Mouse (Mus musculus): ENCODE measurements around the gene Trpv2. TPM values are rescaled to one million over a fixed set of nuclear protein-coding genes. Genes with fewer than 3 reads are reported as not detected.

Trpv2 gene
- total RNA-seq (2012; rRNA removed) (58.7 and 59.3 TPM in 2 replicates), total RNA-seq (2014; rRNA removed) (36.0 and 39.2 TPM in 2 replicates), polyA plus RNA-seq (2012; ENCODE audit: insufficient read length, low read depth) (42.3 and 46.2 TPM in 2 replicates)

DNA sequence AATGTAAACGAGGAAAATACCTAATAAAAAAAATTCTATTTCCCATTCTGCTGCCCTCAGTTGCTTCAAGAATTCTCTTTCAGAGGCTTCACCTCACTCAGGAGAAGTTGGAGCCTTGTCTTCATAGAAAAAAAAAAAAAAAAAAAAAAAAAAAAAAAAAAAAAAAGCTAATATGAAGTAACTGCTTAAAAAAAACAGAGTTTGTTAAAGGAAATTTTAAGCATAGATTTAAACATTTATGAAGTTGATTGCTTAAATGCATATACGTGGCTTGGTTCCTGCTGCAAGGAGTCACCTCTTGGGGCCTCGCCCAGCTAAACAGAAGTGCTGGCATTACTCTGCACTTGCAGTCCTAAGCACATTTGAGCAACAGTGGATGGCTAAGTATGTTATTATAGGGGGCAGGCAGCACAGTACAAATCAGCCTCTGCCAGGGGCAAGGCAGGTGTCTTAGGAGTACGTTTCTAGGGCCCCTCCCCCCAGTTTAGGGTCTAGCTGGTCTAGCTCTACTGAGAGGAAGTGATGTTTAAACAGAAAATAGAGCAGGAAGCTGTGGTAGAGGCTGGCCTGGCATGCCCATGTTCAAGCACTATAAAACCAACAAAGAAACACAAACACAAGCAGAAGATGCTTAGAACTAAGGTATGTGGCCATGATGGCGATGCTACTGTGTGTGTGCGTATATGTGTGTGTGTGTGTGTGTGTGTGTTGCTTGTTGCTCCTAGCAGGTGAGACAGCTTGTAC, at the start of gene Trpv2:
Gene Trpv2, plus strand, starts transcription at position 528 of the 744 bp plus-strand sequence.
- peak within 1 kb of the TSS; percentile 67 for H3K9ac ChIP-seq (ENCODE audit: insufficient read depth, low read depth)
- dilution Hi-C loops (cut with MboI; ENCODE audit: extremely low pct_ligation_motif_present, extremely low pct_unique_long_range_greater_than_20kb, low sequenced_read_pairs), result no loop called here
- peak within 1 kb of the TSS; percentile 69 for H3K27ac ChIP-seq (ENCODE audit: insufficient read depth, low read depth)

DNA sequence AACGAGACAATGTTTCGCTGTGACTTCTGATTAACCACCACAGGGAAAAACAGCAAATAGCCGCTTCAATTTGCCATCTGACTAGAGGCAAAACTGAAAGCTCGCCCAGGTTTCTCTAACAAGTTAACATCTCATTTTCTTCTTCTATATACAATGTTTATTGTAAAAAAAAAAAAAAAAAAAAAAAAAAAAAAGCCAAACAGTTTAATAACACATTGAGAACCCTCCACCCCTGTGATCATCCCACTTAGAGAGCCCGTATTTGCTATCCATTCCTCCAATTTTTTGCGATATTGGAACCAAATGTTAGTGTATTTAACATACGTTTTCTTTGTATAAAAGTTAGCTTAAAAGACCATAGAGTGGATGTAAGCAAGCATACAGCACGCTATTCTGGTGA, 37.2 kb upstream of the Trpv2 start:
- DNase-seq (ENCODE audit: extremely low read depth), result no peak
- in situ Hi-C loops (cut with MboI; ENCODE audit: low pct_ligation_motif_present, low pct_unique_long_range_greater_than_20kb, low sequenced_read_pairs) (no loop called here), dilution Hi-C loops (cut with MboI; ENCODE audit: extremely low pct_ligation_motif_present, extremely low pct_unique_long_range_greater_than_20kb, low sequenced_read_pairs) (no loop called here)
- TF ChIP-seq BHLHE40 (IDR thresholded peaks at IDR 0.05; ENCODE audit: low read depth, low read length) (no peak), ZNF384 (IDR thresholded peaks at IDR 0.05; ENCODE audit: low read depth, low read length) (peak; percentile 58), HCFC1 (IDR thresholded peaks at IDR 0.05; ENCODE audit: low read depth, low read length) (no peak), CHD1 (IDR thresholded peaks at IDR 0.05; ENCODE audit: low read depth, low read length) (peak; percentile 85)
- no peak overlapping the region for H3K27ac ChIP-seq (ENCODE audit: insufficient read depth, low read depth)
- H3K4me1 ChIP-seq (ENCODE audit: control insufficient read depth in 1 of 2, insufficient read depth in 2 of 2), result peaks cover 10 to 28% of the 10 kb centered on the region in 2 experiments
- H3K36me3 ChIP-seq (replicated peaks in 1 of 2; ENCODE audit: control insufficient read depth in 1 of 2, insufficient read depth in 1 of 2, low read length in 1 of 2), result peaks cover 11 to 12% of the 10 kb centered on the region in 2 experiments
- H3K27me3 ChIP-seq (replicated peaks), result peaks cover 29% of the 10 kb centered on the region
- peak overlapping the region; percentile 80 for H3K9ac ChIP-seq (ENCODE audit: insufficient read depth, low read depth)
- H3K4me3 ChIP-seq (replicated peaks in 1 of 3; ENCODE audit: low read depth in 2 of 3, low read length in 2 of 3, poor library complexity in 1 of 3), result peak overlapping the region in 1 of 3 experiments; percentile 54
- H3K9me3 ChIP-seq (replicated peaks; ENCODE audit: low read length), result no peaks in the 10 kb centered on the region
- H3K79me2 ChIP-seq (replicated peaks; ENCODE audit: control insufficient read depth, extremely low read depth, insufficient read depth, poor library complexity, severe bottlenecking), result peaks cover 19% of the 10 kb centered on the region
- H3K4me2 ChIP-seq (ENCODE audit: insufficient read depth, low read depth, poor library complexity, severe bottlenecking), result peak overlapping the region; percentile 98

More for the DNA sequence above, at the start of gene Trpv2:
- H3K4me1 ChIP-seq (ENCODE audit: control insufficient read depth in 1 of 2, insufficient read depth in 2 of 2), result peaks cover 4 to 15% of the 10 kb centered on the region in 2 experiments; a peak in 3 of 4 replicates
- no peaks in the 10 kb centered on the region for H3K27me3 ChIP-seq (replicated peaks)
- in situ Hi-C loops (cut with MboI; ENCODE audit: low pct_ligation_motif_present, low pct_unique_long_range_greater_than_20kb, low sequenced_read_pairs), result no loop called here
- H3K36me3 ChIP-seq (replicated peaks in 1 of 2; ENCODE audit: control insufficient read depth in 1 of 2, insufficient read depth in 1 of 2, low read length in 1 of 2), result peaks cover 13 to 17% of the 10 kb centered on the region in 2 experiments
- TF ChIP-seq RAD21 (IDR thresholded peaks at IDR 0.05; ENCODE audit: low read depth, low read length) (no peak; the same call in 1 of the 2 replicates), MAFK (IDR thresholded peaks at IDR 0.05; ENCODE audit: insufficient replicate concordance, low read length) (no peak), MAX (IDR thresholded peaks at IDR 0.05; ENCODE audit: low read length) (no peak), JUND (conservative IDR thresholded peaks at IDR 0.05; ENCODE audit: low read depth, low read length) (no peak), CHD1 (IDR thresholded peaks at IDR 0.05; ENCODE audit: low read depth, low read length) (no peak), CHD2 (IDR thresholded peaks at IDR 0.05; ENCODE audit: low read length) (peak; percentile 46; the same call in 1 of the 2 replicates), ELF1 (IDR thresholded peaks at IDR 0.05; ENCODE audit: low read depth, low read length) (peak; percentile 70), ZKSCAN1 (IDR thresholded peaks at IDR 0.05; ENCODE audit: borderline replicate concordance, low read depth, low read length) (no peak), USF1 (IDR thresholded peaks at IDR 0.05; ENCODE audit: low read depth, low read length) (no peak), POLR2A (IDR thresholded peaks at IDR 0.05; ENCODE audit: low read depth, low read length) (peak; percentile 59), NRF1 (IDR thresholded peaks at IDR 0.05; ENCODE audit: low read depth, low read length) (no peak), MAZ (IDR thresholded peaks at IDR 0.05; ENCODE audit: low read depth, low read length) (no peak), TCF12 (IDR thresholded peaks at IDR 0.05; ENCODE audit: low read depth, low read length) (peak; percentile 59), POLR2AphosphoS2 (IDR thresholded peaks at IDR 0.05; ENCODE audit: low read depth, low read length) (no peak), MYC (IDR thresholded peaks at IDR 0.05; ENCODE audit: low read depth, low read length) (no peak), TBP (conservative IDR thresholded peaks at IDR 0.05; ENCODE audit: low read depth, low read length) (no peak), CTCF (conservative IDR thresholded peaks at IDR 0.05 in 1 of 2, IDR thresholded peaks at IDR 0.05 in 1 of 2; ENCODE audit: low read depth in 2 of 2, low read length in 2 of 2) (no peak), USF2 (conservative IDR thresholded peaks at IDR 0.05; ENCODE audit: low read depth, low read length) (no peak), PAX5 (IDR thresholded peaks at IDR 0.05; ENCODE audit: low read length) (no peak), UBTF (IDR thresholded peaks at IDR 0.05; ENCODE audit: low read depth, low read length) (no peak), MXI1 (IDR thresholded peaks at IDR 0.05; ENCODE audit: low read depth, low read length) (peak; percentile 86; the same call in 1 of the 2 replicates), IRF4 (IDR thresholded peaks at IDR 0.05; ENCODE audit: low read depth, low read length) (0 out of 2 replicates have a peak, but pooled peaks have one; percentile 12), ZMIZ1 (IDR thresholded peaks at IDR 0.05; ENCODE audit: low read depth, low read length) (peak; percentile 59; the same call in 1 of the 2 replicates), ETS1 (conservative IDR thresholded peaks at IDR 0.05; ENCODE audit: low read depth, low read length) (peak; percentile 35; the same call in 1 of the 2 replicates), ZC3H11A (IDR thresholded peaks at IDR 0.05; ENCODE audit: low read depth, low read length) (no peak), ZNF384 (IDR thresholded peaks at IDR 0.05; ENCODE audit: low read depth, low read length) (peak; percentile 88), SMC3 (IDR thresholded peaks at IDR 0.05; ENCODE audit: low read depth, low read length) (no peak), EP300 (IDR thresholded peaks at IDR 0.05; ENCODE audit: low read length) (peak; percentile 45), KAT2A (IDR thresholded peaks at IDR 0.05; ENCODE audit: insufficient replicate concordance, low read length) (no peak), JUN (IDR thresholded peaks at IDR 0.05; ENCODE audit: insufficient read depth, low read depth, low read length) (no peak), RCOR1 (conservative IDR thresholded peaks at IDR 0.05; ENCODE audit: low read depth, low read length) (no peak), E2F4 (IDR thresholded peaks at IDR 0.05; ENCODE audit: insufficient replicate concordance, low read depth, low read length) (no peak), SIN3A (IDR thresholded peaks at IDR 0.05; ENCODE audit: low read length) (peak; percentile 75), BHLHE40 (IDR thresholded peaks at IDR 0.05; ENCODE audit: low read depth, low read length) (peak; percentile 18; the same call in 1 of the 2 replicates), NELFE (IDR thresholded peaks at IDR 0.05; ENCODE audit: low read depth, low read length) (peak; percentile 56; the same call in 1 of the 2 replicates), GABPA (IDR thresholded peaks at IDR 0.05; ENCODE audit: insufficient replicate concordance, low read depth, low read length) (no peak), MEF2A (IDR thresholded peaks at IDR 0.05; ENCODE audit: borderline replicate concordance, low read depth, low read length) (peak; percentile 69), HCFC1 (IDR thresholded peaks at IDR 0.05; ENCODE audit: low read depth, low read length) (peak; percentile 58; the same call in 1 of the 2 replicates)
- peak within 1 kb of the TSS; percentile 75 for H3K4me2 ChIP-seq (ENCODE audit: insufficient read depth, low read depth, poor library complexity, severe bottlenecking)
- DNase-seq (ENCODE audit: extremely low read depth), result peak; percentile 84
- peak within 1 kb of the TSS; percentile 64 to 78 (median 69) for H3K4me3 ChIP-seq (replicated peaks in 1 of 3; ENCODE audit: low read depth in 2 of 3, low read length in 2 of 3, poor library complexity in 1 of 3)
- peaks cover 6% of the 10 kb centered on the region; the same call in 1 of the 2 replicates for H3K79me2 ChIP-seq (replicated peaks; ENCODE audit: control insufficient read depth, extremely low read depth, insufficient read depth, poor library complexity, severe bottlenecking)
- peaks cover 5% of the 10 kb centered on the region for H3K9me3 ChIP-seq (replicated peaks; ENCODE audit: low read length)

Measured in CH12.LX (cell line).